Mouse (Mus musculus): ENCODE results near the gene Ptpn13.

GRCm38 (mm10) chr5:103629111-103629764, 204.2 kb downstream of the Ptpn13 start, which contains the start of gene Slc10a6:
- TF ChIP-seq CTCF (IDR thresholded peaks at IDR 0.05; ENCODE audit: borderline replicate concordance, control insufficient read depth, extremely low read depth, insufficient read depth, low read length, poor library complexity) (no peak), POLR2A (IDR thresholded peaks at IDR 0.05; ENCODE audit: control insufficient read depth, extremely low read depth, insufficient read depth, low read length, poor library complexity) (no peak)

Data from thymus, adult 2 months (tissue).